Mouse (Mus musculus) retina, adult 2 months (tissue): ENCODE results near the gene Cd300e.

ENCODE experiments used
- DNase-seq: peaks from one replicate; pipeline ENCODE4 v3.0.0-alpha.2; 2012; ENCODE audit warnings: low read depth, low spot score

The Cd300e gene

GRCm38 (mm10) chr11:115062077-115062476 lies at the start of gene Cd300e:
Cd300e (minus strand) TSS chr11:115062177.
- DNase-seq: no peak

GRCm38 (mm10) chr11:115110271-115110670 lies 48.3 kb upstream of the Cd300e start:
- no peak for DNase-seq

DNA sequence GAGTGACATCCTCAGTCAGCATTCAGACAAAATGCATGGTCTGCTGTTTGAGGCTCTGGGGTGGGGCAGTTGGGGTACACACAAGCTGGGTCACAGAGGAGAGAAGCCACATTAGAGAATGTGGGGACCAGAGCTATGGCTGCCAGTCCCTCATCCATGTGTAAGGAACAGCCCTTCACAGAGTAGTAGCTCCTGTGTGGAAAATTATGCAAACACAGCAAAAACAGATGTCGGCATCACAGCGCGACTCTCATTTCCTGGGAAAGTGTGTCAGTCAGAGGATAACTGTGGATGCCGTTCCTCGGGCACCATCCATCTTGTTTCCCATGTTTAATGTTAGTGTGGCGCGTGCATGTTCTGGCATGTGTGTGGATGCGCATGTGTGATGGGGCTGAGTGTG lies 46.2 kb upstream of the Cd300e start:
- DNase-seq: no peak

- DNase-seq: no peak
Measured at GRCm38 (mm10) chr11:115107403-115107916, 45.5 kb upstream of the Cd300e start.

- no peak for DNase-seq
Measured at GRCm38 (mm10) chr11:115106638-115107037, 44.7 kb upstream of the Cd300e start.

GRCm38 (mm10) chr11:115104769-115105563 lies 43.0 kb upstream of the Cd300e start:
- no peak for DNase-seq

DNA sequence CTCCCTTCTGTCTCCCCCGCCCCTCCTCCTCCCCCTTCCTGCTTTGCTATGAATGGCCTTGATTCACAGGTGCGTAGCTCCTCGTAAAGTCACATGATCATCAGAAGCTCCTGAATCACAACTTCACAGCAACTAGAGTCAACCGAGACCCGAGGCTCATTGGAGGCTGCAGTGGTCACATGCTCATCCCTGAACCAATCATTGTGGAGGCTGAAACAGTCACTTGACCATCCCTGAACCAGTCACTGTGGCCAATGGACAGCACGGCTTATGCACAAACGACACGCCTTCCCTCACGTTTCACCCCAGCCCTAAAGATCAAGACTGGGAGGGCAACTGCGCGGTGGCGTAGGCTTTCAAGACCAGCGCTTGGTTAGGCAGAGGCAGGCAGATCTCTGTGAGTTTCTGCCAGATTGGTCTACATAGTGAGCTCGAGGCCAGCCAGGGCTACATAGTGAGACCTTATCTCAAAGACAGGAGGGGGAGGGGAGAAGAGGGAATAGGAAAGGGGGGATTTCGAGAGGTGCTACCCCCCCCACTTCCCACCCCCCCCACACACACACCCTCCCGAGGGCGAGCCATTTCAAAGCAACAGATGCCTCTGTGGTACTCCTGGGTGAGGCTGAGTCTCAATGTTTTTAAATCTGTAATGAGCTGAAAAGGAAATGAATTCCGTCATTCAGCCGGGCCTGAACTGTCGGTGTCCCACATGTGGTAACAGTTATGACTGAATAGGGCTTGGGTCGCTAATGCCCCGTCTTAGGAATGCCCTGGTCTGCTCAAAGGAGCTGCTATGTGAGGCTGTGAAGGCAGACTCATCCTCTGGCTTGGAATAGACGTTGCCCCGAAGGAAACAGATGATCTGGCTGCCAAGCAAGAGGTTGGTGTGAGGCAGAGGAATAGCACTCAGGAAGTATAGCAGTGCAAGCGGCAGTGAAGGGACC lies 41.8 kb upstream of the Cd300e start:
- DNase-seq: no peak

GRCm38 (mm10) chr11:115102116-115102515 lies 40.1 kb upstream of the Cd300e start:
- DNase-seq: no peak

DNA sequence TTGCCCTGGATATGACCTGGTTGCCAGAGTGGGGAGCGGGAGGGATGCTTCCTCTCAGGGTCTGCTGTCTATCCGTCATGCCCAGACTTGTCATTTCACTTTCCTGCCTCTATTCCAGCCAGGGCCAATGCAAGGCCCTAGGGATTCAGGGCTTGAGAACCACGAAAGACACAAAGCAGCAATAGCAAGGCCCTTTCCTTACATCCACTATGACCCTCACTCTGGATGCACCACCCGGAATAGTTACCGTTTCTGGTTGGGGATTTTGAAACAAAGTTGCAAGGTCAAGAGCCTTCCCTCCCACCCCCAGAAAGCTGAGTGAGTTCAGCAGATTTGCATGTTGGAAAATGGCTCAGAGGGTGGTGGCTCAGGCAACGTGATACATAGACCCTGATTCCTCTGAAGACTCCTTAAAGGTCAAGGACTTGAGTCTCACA lies 39.7 kb upstream of the Cd300e start:
- DNase-seq: no peak

DNA sequence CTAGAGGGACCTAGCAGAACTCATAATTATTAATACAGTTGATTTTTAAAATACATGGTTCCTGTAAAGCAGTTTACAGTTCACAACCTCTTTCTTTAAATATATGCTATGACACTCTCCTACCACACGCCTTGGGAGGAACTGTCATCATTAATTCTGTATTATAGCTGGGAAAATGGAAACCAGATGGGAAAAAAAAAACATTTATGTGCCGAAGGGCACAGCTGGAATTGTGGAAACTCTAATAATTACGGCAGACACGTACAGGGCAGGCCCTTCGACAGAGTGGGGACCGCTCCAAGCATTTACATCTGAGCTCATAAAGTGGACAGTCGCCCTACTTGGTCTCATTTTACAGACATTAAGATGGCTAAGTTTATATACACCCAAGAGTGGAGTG lies 38.8 kb upstream of the Cd300e start:
- DNase-seq: no peak

DNA sequence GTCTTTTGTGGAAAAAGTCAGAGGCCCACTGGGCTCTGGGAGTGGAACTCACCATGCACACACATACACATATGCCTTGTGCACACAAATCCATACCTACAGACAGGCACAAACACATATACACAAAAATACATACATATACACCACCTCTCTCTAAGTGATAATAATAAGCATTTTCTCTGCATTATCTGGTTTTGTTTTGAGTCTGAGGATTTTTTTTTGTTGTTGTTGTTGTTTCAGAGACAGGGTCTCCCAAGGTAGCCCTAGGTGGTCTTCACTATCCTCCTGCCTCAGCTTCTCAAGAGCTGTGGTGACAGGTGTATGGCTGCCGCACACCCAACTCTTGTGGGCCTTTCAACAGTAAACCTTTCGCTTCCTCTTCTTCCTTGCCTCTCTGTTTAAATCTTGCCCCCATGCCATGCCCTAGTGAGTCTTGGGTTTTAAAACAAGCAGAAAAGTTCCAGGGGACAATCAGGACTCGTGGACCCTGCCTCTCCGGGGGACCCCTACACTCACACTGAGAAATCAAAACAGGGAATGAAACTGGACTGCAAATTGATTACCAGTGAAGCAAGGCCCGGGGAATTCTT lies 38.1 kb upstream of the Cd300e start:
- no peak for DNase-seq

- DNase-seq: no peak
Measured at GRCm38 (mm10) chr11:115099241-115099840, 37.4 kb upstream of the Cd300e start.

- no peak for DNase-seq
Measured at GRCm38 (mm10) chr11:115098203-115098932, 36.4 kb upstream of the Cd300e start.

- no peak for DNase-seq
Measured at GRCm38 (mm10) chr11:115092140-115092539, 30.2 kb upstream of the Cd300e start.

- no peak for DNase-seq
Measured at GRCm38 (mm10) chr11:115091362-115091901, 29.5 kb upstream of the Cd300e start, which contains the start of gene Rab37. Rab37 (plus strand) TSS chr11:115091431.

- no peak for DNase-seq
Measured at GRCm38 (mm10) chr11:115089853-115090252, 27.9 kb upstream of the Cd300e start.

DNA sequence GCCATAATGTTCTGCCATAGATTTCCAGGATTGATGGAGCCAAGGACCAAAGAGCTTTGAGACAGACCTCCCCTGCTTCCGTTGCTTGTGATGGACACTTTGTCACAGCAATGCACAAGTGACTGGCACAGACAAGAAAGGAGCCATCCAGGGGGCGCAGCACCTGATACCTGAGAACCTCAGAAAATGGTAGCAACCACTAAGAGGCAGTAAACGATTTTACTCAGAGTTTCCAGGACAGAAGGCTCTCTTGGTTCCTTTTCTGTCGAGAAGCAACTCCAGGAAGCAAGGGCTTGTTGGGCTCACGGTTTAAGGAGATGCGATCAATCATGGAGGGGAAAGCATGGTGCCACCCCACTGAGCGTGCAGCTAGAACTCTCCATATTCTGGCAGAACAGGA lies 24.2 kb upstream of the Cd300e start:
- no peak for DNase-seq

DNA sequence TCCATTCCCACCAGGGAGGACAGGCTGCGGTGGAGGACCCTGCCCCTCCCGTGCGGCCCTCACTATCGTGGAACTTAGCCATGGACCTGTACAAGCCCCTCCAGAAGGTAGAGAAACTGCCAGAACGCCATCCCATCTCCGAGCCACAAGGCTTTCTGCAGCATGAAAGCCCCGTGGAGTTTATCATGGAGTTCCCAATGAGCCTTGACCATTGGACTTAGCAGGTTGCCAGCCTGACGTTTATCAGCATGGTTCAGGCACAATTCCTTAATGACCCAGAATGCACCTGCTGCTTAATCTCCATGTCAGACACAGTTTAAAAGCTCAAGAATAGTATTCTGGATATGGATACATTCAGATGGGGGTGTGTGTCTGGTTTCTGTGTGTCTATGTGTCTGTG lies 23.1 kb upstream of the Cd300e start:
- no peak for DNase-seq

DNA sequence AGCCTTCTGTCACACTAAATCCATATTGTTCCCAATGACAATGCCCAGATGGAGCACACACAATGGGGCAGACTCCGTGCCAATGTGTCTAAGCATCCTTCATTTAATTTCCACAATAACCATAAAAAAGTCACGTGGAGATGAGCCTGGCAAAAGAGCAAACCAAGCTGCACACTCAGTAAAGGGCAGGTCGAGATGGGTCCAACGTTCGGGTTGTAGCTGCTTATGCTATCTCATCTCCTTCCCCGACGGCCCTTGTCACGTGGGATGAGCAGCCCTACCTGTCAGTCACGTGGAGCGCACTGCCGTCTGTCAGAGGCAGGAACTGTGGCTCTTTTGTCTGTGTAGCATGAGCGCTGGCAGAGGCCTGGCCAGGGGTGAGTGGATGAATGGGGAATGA lies 22.6 kb upstream of the Cd300e start:
- no peak for DNase-seq

GRCm38 (mm10) chr11:115083376-115084139 lies 21.6 kb upstream of the Cd300e start:
- peak; percentile 53 for DNase-seq
